26 mouse cellular contexts compared by ENCODE assay signal in genomic region chr8:47799438-47799837, GRCm38 (mm10). TPM values are rescaled to one million over a fixed set of nuclear protein-coding genes. Genes with fewer than 3 reads are reported as not detected.
DNase-seq lines count a peak whose midpoint lies in the region; ATAC-seq and TF ChIP-seq lines count a peak whose summit lies in the region.
"Had no signal": no experiment of that assay in that cellular context is flagged by ENCODE, and none has a peak within 500 bp of the region (broad histone marks: within the 10 kb centered on the region; RNA-seq: fewer than 3 reads in every experiment).

No protein-coding gene starts in this region.

- DNase-seq in kidney, adult 18-20 months: no peak
- DNase-seq in mesoderm, embryonic 11.5 days (ENCODE audit: low read depth, low spot score): peak; percentile 12
- no peak for DNase-seq in frontal cortex, postnatal 36 days (ENCODE audit: low spot score in 2 of 2)
- no peak for DNase-seq in gastrocnemius, postnatal 10 days
- DNase-seq: adrenal gland, postnatal 10 days; cerebellum, adult 11-12 months; cerebellum, adult 9-11 months; heart, adult 2 months had no signal

- H3K36me3 ChIP-seq in kidney, embryonic 15.5 days: no peaks in the 10 kb centered on the region
- H3K36me3 ChIP-seq in C2C12 (ENCODE audit: control insufficient read depth, insufficient read depth): no peaks in the 10 kb centered on the region
- no peaks in the 10 kb centered on the region for H3K36me3 ChIP-seq in intestine, embryonic 15.5 days
- H3K36me3 ChIP-seq: embryonic facial prominence, embryonic 10.5 days; forebrain, embryonic 10.5 days; G1E; heart, embryonic 12.5 days; hindbrain, embryonic 10.5 days had no signal

- peak; percentile 66 for ATAC-seq in kidney, embryonic 15.5 days (replicated peaks; ENCODE audit: low FRiP score)
- ATAC-seq in intestine, embryonic 15.5 days: peak; percentile 62
- ATAC-seq: CD4-positive, CD25-positive, alpha-beta regulatory T cell, adult 4 months; forebrain, embryonic 14.5 days had no signal

- WGBS in kidney, embryonic 15.5 days: 25% methylated on average over 6 of the region's 6 CpGs
- WGBS in intestine, embryonic 15.5 days: 47% methylated on average over 6 of the region's 6 CpGs

- H3K79me3 ChIP-seq in C2C12 (ENCODE audit: low read depth): no peaks in the 10 kb centered on the region

- TF ChIP-seq CTCF in C2C12 (IDR thresholded peaks at IDR 0.05; ENCODE audit: control insufficient read depth, insufficient read depth, insufficient read length): no peak

- 0 out of 2 replicates have a peak, but pooled peaks cover 4% of the 10 kb centered on the region for H3K4me1 ChIP-seq in kidney, embryonic 15.5 days
- no peaks in the 10 kb centered on the region for H3K4me1 ChIP-seq in intestine, embryonic 15.5 days (replicated peaks)
- H3K4me1 ChIP-seq: embryonic facial prominence, embryonic 10.5 days; forebrain, embryonic 10.5 days; heart, embryonic 12.5 days; hindbrain, embryonic 10.5 days had no signal

- H3K4me3 ChIP-seq in kidney, embryonic 15.5 days (replicated peaks): no peak overlapping the region
- H3K4me3 ChIP-seq in C2C12 (ENCODE audit: insufficient read depth, poor library complexity, severe bottlenecking): no peak overlapping the region
- H3K4me3 ChIP-seq in intestine, embryonic 15.5 days (replicated peaks): no peak overlapping the region
- H3K4me3 ChIP-seq: embryonic facial prominence, embryonic 10.5 days; forebrain, embryonic 10.5 days; heart, adult 2 months; heart, embryonic 12.5 days; hindbrain, embryonic 10.5 days had no signal

- H3ac ChIP-seq in C2C12 (ENCODE audit: control insufficient read depth, insufficient read length, low read depth): no peak overlapping the region

- H3K9me3 ChIP-seq in kidney, embryonic 15.5 days (replicated peaks): peaks cover 3% of the 10 kb centered on the region; the same call in 1 of the 2 replicates
- no peaks in the 10 kb centered on the region for H3K9me3 ChIP-seq in intestine, embryonic 15.5 days
- H3K9me3 ChIP-seq: G1E had no signal

- no peaks in the 10 kb centered on the region for H3K27me3 ChIP-seq in kidney, embryonic 15.5 days
- no peaks in the 10 kb centered on the region for H3K27me3 ChIP-seq in C2C12 (ENCODE audit: control insufficient read depth, insufficient read depth, insufficient read length)
- no peaks in the 10 kb centered on the region for H3K27me3 ChIP-seq in intestine, embryonic 15.5 days (replicated peaks)
- H3K27me3 ChIP-seq: heart, embryonic 12.5 days had no signal

- H3K79me2 ChIP-seq in C2C12 (ENCODE audit: control insufficient read depth, insufficient read depth): no peaks in the 10 kb centered on the region

- H3K27ac ChIP-seq in kidney, embryonic 15.5 days: 0 out of 2 replicates have a peak overlapping the region, but pooled peaks have one; percentile 4
- H3K27ac ChIP-seq in intestine, embryonic 15.5 days: no peak overlapping the region
- H3K27ac ChIP-seq: embryonic facial prominence, embryonic 10.5 days; forebrain, embryonic 10.5 days; heart, adult 2 months; hindbrain, embryonic 10.5 days; hindbrain, embryonic 14.5 days had no signal

- no peak overlapping the region for H3K4me2 ChIP-seq in kidney, embryonic 15.5 days
- H3K4me2 ChIP-seq in intestine, embryonic 15.5 days (replicated peaks): no peak overlapping the region
- H3K4me2 ChIP-seq: heart, embryonic 12.5 days; hindbrain, embryonic 14.5 days had no signal

- H3K9ac ChIP-seq in kidney, embryonic 15.5 days: no peak overlapping the region
- H3K9ac ChIP-seq in intestine, embryonic 15.5 days: no peak overlapping the region
- H3K9ac ChIP-seq: heart, embryonic 12.5 days; hindbrain, embryonic 14.5 days had no signal

TF ChIP-seq in C2C12, 6 proteins besides CTCF, POLR2A, EP300 and RAD21:
- TF ChIP-seq MYOD1 (IDR thresholded peaks at IDR 0.05; ENCODE audit: control insufficient read depth, insufficient read length, low read depth) (peak; percentile 46), USF1 (IDR thresholded peaks at IDR 0.05; ENCODE audit: low read depth) (no peak)

RNA-seq across cellular contexts. Expression of gene Cldn24, which starts 22.5 kb away (rescaled TPM):
- polyA plus RNA-seq in kidney, embryonic 15.5 days (2015; fragmentation: Nextera tagmentation; extraction: Ambion mirVana): not detected in 2 replicates
- polyA plus RNA-seq in C2C12 (2012; fragmentation: generic; extraction: Trizol): not detected
- not detected in 2 replicates for polyA plus RNA-seq in intestine, embryonic 15.5 days (2015; fragmentation: Nextera tagmentation; extraction: Ambion mirVana)
- total RNA-seq in gastrocnemius, postnatal 10 days (2021): not detected
- total RNA-seq: adrenal gland, postnatal 10 days; adrenal gland, postnatal 4 days; gastrocnemius, adult 8-10 months; gastrocnemius, postnatal 4 days; heart, adult 2 months; heart, postnatal 25 days had no signal
- polyA plus RNA-seq: brain, embryonic 14.5 days; CD4-positive, CD25-positive, alpha-beta regulatory T cell, adult 4 months; embryonic facial prominence, embryonic 10.5 days; embryonic facial prominence, embryonic 14.5 days; forebrain, embryonic 10.5 days; forebrain, embryonic 14.5 days; G1E; heart, adult 2 months; heart, embryonic 12.5 days; heart, embryonic 16.5 days; hindbrain, embryonic 10.5 days; hindbrain, embryonic 14.5 days had no signal

RNA-seq across cellular contexts. Expression of gene Cldn22, which starts 24.8 kb away (rescaled TPM):
- not detected in 2 replicates for polyA plus RNA-seq in kidney, embryonic 15.5 days (2015; fragmentation: Nextera tagmentation; extraction: Ambion mirVana)
- polyA plus RNA-seq in C2C12 (2012; fragmentation: generic; extraction: Trizol): not detected
- polyA plus RNA-seq in intestine, embryonic 15.5 days (2015; fragmentation: Nextera tagmentation; extraction: Ambion mirVana): not detected in 2 replicates
- under 1 TPM in 1 of 2 experiments, not detected in 1; 0.23 TPM for total RNA-seq in gastrocnemius, postnatal 10 days (2021)
- total RNA-seq: adrenal gland, postnatal 4 days; heart, adult 2 months; heart, postnatal 25 days had no signal
- polyA plus RNA-seq: brain, embryonic 14.5 days; CD4-positive, CD25-positive, alpha-beta regulatory T cell, adult 4 months; embryonic facial prominence, embryonic 10.5 days; embryonic facial prominence, embryonic 14.5 days; forebrain, embryonic 10.5 days; forebrain, embryonic 14.5 days; G1E; heart, embryonic 12.5 days; heart, embryonic 16.5 days; hindbrain, embryonic 10.5 days; hindbrain, embryonic 14.5 days had no signal
